Mouse (Mus musculus) inflammation-experienced regulatory T-cells (primary cell): ENCODE data around the gene Amy2a5. TPM values are rescaled to one million over a fixed set of nuclear protein-coding genes. Genes with fewer than 3 reads are reported as not detected.

Experiments used
- polyA plus RNA-seq, 2 experiments: library from polyadenylated mRNA; unstranded; fragments of 100-300 nt; shearing (Covaris generic); gene quantifications; one replicate each; pipeline ENCODE4 v1.2.1; 2017

The Amy2a5 gene
- polyA plus RNA-seq: under 1 TPM in 1 of 2 experiments, not detected in 1; 0.10 TPM

DNA sequence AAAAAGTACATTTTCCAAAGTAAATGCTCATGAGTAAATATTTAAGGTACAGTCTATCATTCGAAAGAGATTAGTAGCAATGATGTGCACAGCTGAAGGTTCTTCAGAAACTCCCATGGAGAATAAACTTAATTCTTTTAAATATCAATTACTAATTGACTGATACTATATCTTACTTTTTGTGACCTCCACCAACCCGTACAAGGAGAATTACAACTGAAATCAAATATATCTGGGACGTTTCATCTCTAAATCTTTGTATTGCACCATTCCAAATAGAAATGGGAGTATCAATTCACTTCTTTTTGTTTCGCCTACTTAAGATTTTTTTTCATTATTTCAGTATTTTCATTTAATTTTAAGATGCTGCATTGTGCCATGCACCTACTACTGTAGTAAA, at the start of gene Amy2a5:
Amy2a5 (minus strand) TSS at position 101 of the 400 bp plus-strand sequence.

DNA sequence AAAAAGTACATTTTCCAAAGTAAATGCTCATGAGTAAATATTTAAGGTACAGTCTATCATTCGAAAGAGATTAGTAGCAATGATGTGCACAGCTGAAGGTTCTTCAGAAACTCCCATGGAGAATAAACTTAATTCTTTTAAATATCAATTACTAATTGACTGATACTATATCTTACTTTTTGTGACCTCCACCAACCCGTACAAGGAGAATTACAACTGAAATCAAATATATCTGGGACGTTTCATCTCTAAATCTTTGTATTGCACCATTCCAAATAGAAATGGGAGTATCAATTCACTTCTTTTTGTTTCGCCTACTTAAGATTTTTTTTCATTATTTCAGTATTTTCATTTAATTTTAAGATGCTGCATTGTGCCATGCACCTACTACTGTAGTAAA, 32.7 kb upstream of the Amy2a5 start, which contains the start of gene Amy2a4:
Amy2a4 (minus strand) TSS at position 101 of the 400 bp plus-strand sequence.

Other genes with a start within 250 kb of the Amy2a5 start
- gene Amy2a4, start 32.6 kb upstream of the Amy2a5 start, polyA plus RNA-seq: not detected
- not detected for gene Amy2a3, start 65.2 kb upstream of the Amy2a5 start, polyA plus RNA-seq
- gene Amy2a2, start 97.8 kb upstream of the Amy2a5 start, polyA plus RNA-seq: not detected